Mouse (Mus musculus): Measurements from ENCODE around the gene Slc25a47.
"Not testable (repeated sequence)": the region's sequence is repeated elsewhere in the genome, so short reads cannot be mapped to it uniquely, and the experiment has no call there.

Gene Slc25a47

DNA sequence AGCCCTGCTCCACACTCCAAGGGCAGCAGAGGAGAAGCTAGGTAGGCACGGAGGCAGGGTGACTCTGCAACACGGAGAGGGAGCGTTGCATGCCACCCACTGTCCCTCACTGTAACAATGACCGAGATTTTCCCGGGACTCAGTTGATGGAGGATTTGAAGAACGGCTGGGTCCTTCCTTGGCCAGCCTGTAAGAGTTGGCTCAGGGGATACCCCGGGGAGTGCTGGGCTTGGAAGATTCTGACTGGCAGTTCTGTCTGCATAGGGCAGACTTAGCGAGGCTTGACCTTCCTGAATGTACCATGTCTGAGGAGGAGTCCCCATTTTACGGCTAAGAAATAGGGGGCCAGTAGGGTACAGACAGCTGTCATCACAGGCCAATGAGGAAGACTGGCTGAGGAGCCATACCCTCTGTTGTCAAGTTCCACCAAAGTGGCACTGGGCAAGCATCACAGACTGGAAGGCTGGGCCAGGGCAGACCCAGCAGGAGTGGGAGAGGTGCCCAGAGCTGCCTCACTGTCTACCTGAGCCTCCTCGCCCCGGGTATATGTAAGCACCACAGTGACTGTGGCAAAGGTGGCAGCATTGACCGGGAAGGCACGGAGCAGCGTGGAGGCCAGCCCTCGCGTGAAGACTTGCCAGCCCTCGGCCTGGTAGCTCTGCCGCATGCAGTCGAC, 9.4 kb upstream of the Slc25a47 start:
- DNase-seq (ENCODE audit: low spot score in 2 of 2) = no peak

DNA sequence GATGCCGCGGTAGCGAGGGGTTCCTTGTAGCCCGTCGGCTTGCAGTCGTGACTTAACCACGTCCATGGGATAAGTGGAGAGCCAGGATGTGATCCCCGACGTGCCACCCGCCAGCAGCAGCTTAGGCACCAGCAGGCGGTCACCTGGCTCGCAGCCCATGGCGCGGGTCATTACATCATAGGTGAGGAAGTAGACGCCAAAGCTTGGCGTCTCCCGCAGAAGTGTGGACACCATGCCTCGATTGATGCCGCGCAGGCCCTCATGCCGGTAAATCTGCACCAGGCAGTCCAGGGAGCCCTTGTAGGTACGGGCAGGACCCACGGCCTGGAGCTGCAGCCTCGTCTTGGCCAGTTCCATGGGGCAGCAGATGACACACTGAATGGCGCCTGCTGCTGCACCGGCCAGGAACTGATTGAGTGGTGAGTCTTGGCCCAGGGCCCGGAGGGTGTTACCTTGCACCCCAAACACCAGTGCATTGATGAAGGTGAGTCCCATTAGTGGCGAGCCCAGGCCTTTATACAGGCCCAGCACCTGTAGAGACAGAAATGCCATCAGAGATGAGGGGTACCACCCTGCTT, 8.8 kb upstream of the Slc25a47 start:
- no peak for DNase-seq (ENCODE audit: low spot score in 2 of 2)

DNA sequence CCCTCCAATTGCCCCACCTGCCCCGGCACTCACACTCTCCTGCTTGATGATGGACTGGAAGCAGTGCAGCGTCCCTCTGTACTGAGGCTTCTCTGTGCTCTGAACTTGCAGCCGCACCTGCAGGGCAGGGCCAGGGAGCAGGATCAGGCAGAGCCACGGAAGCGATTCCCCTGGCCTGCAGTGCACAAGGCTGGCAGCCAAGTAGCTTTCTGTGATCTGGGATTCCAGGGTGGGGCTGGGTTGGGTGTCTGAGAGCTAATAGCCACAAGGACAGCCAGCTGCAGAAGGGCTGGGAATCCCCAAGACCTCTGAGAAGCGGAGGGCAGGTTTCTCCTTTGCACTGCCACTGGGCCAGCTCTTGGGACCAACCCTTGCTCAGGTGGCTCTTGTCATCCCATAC, 8.2 kb upstream of the Slc25a47 start:
- DNase-seq (ENCODE audit: low spot score in 2 of 2) = no peak

DNA sequence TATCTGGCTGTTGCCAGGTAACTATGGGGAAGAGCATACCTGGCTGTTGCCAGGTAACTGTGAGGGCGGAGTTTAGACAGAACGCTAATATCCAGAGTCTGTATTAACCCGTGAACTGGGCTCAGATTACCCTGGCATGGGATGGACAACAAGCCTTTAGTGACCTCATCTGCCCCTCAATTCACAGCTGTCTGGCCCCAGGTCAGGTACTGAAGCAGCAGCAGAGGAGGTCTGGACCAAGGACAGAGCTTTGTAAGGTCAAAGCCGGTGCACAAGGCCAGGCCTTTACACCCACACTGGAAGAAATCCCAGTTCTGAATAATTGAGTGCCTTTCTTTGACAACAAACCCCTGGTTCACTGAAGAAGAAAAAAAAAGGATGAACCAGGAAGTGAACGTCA, 6.2 kb upstream of the Slc25a47 start:
- DNase-seq (ENCODE audit: low spot score in 2 of 2) = no peak

DNA sequence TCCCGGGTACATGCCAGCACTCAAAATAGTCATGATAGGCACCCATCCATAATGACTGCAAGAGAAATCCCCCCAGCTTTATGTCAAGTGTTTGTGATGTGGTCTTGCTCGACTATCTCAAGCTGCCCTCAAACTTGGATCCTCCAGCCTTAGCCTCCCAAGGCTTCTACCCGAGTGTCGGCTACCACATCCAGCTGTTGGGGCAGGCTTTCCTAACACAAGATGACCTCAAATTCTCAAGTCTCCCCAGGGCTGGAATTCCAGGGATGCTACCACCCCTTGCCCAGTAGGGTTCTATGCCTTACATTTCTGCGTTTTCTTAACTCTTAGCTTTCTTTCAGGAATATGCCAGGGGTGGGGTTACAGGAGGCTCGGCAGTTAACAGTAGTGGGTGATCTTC, 5.5 kb upstream of the Slc25a47 start:
- DNase-seq (ENCODE audit: low spot score in 2 of 2) = no peak

DNA sequence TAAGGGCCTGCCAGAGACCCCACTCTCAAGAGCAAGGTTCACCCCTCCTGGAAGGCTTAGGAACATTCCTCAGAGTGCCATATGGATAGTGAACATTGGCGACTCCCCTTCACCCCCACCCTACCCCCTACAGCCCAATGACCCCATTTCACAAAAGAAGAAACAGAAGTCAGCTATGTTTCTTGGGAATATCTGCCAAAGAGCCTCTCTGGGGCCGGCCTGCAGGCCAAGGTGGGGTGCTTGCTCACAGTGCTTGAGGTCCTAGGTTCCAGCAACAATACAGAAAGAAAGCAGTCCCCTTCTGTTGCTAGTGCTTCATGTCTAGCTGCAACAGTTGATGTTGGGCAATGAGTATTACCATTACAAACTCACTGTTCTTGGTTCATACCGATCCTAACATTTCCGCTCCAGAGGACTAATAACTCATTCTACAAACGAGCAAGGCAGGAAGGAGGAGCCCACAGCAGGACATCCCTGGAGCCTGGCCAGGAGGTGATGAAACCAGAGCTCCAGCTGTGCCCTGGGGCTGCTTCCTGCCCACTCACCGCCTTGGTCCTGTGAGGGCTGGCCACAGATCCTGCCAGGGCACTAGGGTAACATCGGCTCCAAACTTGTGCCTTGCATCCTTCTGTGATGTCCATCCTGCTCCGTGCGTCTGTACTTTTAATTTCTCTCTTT, 3.7 kb upstream of the Slc25a47 start:
- DNase-seq (ENCODE audit: low spot score in 2 of 2) = peak in 1 of 2 experiments; percentile 40

DNA sequence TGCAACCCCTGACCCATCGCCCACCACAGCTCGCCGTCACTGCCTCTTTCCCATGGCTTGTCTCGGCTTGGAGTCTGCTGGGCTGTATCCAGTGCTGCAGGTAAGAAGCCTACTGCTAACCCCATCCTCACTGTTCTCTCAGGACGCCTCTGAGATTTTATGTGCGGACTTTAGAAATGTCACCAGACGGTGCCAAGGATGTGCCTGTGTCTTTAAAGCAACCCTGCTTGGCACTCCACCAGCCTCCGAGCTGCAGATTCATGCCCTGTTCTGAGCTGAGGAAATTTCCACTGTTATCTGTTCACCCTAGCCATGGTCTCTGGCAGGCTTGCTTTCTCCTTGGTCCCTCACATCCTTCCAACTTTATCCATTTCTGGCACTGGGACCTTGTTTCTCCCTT, 3.0 kb upstream of the Slc25a47 start:
- peak in 1 of 2 experiments; percentile 44 for DNase-seq (ENCODE audit: low spot score in 2 of 2)

DNA sequence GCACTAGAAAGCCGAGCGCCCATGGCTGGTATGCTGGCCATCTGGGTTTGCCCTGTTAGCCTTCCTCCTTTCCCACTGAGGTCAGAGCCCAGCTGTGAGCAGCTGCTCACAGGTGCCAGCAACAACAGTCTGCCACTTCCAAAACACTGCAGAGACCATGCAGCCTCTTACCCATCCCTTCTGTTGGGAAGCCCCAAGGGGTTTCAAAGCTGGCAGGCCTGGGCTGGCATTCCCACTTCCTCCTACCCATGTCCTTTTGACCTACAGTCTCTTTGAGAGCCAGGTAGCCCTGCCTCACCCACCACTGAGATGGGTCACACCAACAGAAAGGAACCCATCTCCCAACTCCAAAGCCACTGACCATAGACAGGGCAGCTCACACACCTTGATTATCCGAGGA, 2.4 kb upstream of the Slc25a47 start:
- no peak for DNase-seq (ENCODE audit: low spot score in 2 of 2)

DNA sequence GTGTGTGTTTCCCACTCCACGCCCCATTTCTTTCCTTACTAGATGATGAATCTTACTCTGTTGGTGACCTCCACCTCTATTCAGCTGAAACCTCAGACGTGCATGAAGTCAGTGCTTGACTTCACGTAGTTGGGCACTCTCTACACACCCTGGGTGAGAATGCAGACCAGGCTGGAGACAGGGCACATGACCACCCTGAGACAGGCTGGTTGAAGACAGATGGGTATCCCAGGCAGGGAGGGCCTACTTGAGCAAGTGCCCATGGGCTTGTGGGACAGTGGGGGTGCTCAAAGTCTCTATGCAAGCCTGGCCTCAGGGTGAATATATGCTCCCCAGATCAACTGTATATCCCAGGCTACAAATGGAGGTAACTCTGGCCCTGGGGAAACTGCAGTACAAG, 1.5 kb upstream of the Slc25a47 start:
- DNase-seq (ENCODE audit: low spot score in 2 of 2) = no peak

DNA sequence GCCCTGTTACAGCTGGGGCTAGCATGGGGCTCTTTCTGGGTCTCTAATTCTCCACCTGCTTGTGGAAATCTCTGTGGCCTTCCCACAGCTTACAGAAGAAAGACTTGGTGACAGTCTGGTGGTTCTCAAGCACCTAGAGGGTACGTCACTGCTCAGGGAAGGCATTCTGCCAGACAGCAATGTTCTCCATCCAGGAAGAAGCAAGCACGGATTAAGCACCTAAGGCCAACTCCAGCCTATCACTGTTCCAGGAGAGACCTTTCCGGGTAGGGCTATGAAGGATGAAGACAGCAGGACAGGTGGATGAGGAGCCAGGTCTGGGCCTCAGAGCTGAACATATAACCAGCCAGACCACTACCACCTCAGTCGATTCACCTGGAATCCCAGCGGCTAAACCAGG, 1.1 kb upstream of the Slc25a47 start:
- no peak for DNase-seq (ENCODE audit: low spot score in 2 of 2)

DNA sequence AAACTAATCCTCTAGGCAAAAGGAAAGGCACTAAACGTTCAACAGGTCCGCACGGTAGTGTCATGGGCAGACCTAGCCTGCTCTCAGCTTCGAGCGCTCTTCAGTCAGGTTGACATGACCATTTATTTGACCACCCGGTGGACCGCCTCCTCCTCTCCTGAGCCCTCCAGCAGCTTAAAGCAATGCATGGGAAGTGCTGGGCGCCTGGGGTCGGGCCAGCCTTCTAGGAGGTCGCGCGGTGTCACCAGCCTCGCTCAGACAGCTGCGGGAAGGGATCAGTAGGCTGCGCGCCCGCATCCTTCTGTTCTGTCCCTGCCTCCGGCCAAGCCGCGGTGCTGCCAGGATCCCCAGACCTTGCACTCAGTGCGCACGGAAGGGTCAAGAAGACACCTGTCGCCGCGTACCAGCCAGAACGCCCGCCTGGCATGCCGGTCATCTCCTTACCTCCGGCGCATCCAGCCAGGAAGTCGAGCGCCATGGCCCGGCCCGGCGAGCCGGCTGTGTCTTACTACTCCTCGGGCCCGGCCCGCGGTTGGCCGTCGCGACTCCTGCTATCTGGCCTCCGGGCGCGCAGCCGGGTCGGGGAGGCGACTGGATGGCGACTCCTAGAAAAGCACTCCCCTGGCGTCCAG, 522 bp upstream of the Slc25a47 start:
- DNase-seq (ENCODE audit: low spot score in 2 of 2) = no peak

DNA sequence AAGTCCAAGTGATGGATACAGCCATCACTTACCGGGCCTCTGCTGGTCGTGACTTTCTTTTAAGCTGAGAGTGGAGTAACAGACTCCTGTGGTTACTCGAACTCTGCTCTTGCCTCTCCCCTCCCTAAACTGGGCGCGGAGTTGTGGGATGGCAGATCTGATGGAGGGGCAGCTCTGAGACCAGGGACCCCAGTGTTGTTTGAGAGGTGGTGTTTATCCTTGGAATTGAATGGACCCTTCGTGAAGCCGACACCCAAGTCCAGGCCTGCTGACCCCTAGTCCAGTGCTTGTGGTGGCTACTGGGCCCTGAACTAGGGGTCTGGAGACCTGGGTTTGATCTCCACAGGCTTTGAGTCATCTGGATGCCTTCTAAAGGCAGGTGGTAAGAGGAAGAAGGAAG, 876 bp downstream of the Slc25a47 start:
- DNase-seq (ENCODE audit: low spot score in 2 of 2) = no peak

DNA sequence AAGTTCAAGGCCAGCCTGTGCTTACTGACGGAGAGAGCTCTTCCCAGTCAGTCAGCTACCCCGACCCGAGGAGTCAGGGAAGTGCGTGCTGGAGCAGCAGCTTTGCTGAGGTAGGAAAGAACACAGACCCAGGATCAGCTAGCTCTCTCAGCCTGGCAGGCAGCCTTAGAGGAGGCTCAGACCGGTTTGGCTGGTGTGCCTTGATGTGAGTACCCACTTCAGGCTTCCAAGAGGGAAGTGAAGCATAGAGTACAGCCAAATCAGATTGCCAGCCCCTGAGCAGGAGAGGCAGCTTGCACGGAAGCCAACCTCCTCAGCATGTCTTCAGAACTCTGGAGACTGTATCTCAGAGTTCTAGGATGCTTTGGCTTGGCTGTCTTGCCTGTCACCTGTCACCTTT, 5.3 kb downstream of the Slc25a47 start:
- DNase-seq (ENCODE audit: low spot score in 2 of 2) = no peak

DNA sequence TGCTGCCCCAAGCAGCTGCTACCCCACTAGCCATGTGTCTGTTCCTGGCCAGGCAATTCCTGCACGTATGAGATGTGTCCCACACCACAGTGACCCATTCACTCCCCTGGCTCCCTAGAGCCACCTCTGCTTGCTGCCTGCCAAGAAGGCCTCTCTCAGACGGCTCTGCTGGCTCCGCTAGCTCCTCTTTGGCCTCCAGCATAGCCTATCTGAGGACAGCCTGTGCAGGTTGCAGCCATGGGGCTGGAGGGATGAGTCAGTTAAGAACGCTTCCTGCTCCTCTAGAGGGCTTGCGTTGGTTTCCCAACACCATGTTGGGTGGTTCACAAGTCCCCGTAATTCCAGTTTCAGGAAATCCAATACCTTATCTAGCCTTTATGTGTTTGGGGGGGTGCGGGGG, 6.8 kb downstream of the Slc25a47 start:
- DNase-seq (ENCODE audit: low spot score in 2 of 2) = no peak

DNA sequence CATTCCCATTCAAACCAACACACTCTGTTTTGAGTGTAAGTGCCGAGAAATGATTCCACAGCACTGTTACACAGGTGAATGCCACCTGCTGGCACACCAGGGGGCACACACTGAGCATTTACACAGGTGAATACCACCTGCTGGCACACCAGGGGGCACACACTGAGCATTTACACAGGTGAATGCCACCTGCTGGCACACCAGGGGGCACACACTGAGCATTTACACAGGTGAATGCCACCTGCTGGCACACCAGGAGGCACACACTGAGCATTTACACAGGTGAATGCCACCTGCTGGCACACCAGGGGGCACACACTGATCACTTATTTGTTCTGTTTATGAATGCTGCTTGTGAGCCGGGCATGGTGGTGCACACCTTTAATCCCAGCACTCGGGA, 12.2 kb downstream of the Slc25a47 start:
- not testable (repeated sequence) for DNase-seq (ENCODE audit: low spot score in 2 of 2)

DNA sequence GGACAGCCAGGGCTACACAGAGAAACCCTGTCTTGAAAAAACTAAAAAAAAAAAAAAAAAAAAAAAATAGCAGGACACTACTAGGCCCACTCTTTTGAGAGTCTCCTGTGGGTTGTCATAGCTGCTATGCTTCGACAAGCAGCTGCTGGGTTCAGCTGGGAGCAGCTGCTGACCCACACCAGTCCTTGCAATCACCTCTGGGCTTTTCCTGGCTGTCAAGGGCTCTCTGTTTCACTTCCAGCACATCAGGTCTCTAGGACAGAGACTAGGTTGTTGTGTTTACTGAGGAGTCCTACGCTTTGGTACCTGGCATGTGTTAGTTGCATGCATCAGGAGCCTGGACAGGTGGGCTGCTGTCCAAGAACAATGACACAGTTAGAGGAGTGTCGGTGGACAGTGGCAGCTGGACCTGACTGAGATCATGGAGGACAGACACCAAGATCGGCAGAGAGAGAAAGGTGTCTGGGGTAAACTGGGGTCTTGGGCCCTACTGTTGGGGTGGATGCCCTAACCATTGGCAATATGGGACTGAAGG, 13.7 kb downstream of the Slc25a47 start:
- DNase-seq (ENCODE audit: low spot score in 2 of 2) = no peak

DNA sequence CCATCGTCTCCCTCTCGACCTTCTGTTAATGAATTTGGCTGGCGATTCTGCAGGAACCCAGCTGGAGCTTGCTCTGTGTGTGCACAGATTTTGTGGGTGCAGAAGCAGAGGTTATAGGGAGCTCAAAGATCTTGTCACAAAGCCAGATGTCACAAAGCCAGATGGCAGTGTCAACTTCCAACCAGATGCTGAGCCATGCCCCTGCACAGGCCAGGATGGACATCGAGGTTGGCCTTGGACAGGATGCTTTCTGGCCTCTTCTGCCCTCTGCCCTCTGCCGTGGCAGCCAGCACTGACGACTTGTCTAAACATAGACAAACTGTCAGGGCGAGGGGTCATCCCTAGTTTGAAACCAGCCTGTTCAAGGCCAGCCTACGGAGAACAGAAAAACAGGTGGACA, 14.3 kb downstream of the Slc25a47 start:
- no peak for DNase-seq (ENCODE audit: low spot score in 2 of 2)

DNA sequence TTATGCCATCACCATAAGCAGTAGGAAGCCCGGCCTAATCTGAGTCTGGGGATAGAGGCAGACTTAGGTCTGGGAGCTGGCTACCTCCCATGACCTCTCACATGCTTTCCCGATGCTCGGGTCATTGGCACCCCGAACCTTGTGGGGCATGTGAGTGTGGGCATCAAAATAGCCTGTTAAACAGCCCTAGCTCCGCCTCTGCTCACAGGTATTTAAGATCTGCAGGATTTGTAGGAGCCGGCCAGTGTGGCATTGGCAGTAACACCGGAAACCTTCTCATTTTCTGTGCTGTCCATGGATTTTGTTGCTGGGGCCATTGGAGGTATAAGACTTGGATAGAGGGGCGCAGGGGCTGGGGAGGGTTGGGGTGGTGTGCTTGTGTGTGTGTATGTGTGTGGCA, 15.0 kb downstream of the Slc25a47 start:
- DNase-seq (ENCODE audit: low spot score in 2 of 2) = no peak

DNA sequence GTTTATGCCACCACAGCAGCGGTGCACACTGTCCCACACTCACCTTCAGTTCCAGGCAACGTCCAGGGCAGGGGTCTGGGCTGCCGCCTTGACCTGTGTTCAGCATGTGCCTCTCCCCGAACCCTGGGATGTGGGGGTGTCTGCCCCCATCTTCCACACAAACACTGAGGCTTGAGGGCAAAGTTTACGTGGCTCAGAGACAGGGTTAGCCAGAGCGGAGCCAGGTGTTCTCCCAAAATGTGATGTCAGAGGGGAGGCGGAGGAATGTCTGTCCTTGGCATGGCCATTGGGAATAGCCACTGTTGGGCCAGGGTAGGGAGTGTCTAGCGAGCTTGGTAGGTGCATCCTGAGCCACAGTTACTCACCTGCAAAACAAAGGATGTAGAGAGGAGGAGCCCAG, 17.0 kb downstream of the Slc25a47 start:
- DNase-seq (ENCODE audit: low spot score in 2 of 2) = no peak

DNA sequence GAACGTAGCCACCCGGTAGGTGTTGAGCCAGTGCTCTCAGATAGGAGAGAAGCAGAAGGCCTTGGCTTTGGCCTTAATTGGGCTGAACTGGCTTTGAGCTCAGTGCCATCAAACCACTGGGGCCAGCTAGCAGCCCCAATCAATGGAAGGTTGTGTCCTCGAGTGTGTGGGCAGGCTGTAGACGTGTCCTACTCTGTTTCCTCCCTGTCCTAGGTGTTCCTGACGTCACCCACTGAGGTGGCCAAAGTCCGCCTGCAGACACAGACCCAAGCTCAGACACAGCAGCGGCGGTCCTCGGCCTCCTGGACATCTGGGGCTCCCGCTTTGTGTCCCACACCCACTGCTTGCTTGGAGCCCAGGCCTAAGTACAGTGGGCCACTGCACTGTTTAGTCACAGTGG, 19.2 kb downstream of the Slc25a47 start:
- no peak for DNase-seq (ENCODE audit: low spot score in 2 of 2)

DNA sequence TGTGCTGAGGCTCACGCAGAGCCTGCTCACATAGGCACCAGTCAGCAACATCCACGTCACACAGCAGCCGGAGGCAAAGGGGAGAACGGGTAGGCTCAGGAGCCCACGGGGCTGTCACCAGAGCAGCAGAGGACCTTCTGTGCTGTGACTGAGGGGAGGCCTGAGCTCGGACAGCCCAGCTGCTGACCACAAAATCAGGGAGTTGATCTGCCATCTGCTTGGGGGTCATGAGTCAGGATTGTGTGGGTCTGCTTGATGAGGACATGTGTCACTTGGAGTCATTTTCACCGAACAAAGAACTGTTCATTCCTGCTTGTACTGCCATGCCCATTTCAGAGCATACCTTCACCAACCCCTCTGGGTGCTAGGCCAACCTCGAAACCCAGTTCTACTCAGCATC, 20.3 kb downstream of the Slc25a47 start:
- DNase-seq (ENCODE audit: low spot score in 2 of 2) = no peak

DNA sequence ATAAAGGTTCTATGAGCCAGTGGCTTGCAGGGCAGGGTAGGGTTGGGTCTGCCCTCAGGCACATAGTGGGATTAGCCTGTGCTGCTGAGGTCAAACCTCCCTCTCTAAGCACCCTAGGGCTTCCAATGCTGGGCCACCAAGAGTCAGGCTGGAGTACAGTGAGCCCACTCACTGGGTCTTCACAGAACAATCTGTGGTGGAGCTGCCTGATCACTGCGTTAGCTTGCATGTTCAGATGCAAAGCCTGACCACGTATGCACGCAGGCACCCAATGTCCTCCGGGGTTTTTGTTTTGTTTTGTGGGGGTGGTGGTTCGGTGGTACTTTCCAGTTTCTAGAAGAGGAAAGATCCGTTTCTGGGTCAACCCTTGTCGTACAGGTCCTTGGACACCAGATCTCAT, 21.3 kb downstream of the Slc25a47 start:
- DNase-seq (ENCODE audit: low spot score in 2 of 2) = no peak
